Mouse (Mus musculus) kidney, postnatal 14 days (tissue): ENCODE data around the gene Stard5.

Experiments used
- DNase-seq: peaks from one replicate; pipeline ENCODE4 v3.0.0; 2022; ENCODE audit warnings: mixed read lengths

Gene Stard5

GRCm38 (mm10) chr7:83631828-83632681 is at the start of gene Stard5:
TSS of gene Stard5 (plus strand) at chr7:83631959.
- DNase-seq, result peak; percentile 97

- DNase-seq, result peak; percentile 63
These were observed 46.9 kb upstream of the Stard5 start, which contains the start of gene Tmc3 for GRCm38 (mm10) chr7:83584639-83585471. TSS of gene Tmc3 (plus strand) at chr7:83584927.

DNA sequence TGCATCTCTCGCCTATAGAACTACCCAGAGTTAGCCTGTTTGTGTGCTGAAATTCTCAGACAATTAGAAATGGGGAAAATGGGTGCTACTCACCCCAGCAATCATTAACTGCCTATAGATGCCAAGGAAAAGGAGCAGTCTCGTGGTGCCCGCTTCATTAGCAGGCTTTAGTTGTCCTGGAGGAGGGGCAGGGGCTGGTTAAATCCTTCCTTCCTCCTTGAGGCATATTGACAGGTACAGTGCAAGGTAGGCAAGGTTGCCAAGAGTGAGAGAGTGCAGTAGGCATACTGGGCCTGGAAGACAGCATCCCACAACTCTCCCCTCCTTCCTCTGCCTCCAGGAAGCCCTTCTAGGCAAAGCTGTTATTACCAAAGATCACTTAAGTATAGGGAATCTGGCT is 37.7 kb upstream of the Stard5 start:
- peak; percentile 19 for DNase-seq

- no peak for DNase-seq
These were observed 34.7 kb upstream of the Stard5 start for GRCm38 (mm10) chr7:83597063-83597462.

- DNase-seq, result no peak
These were observed 32.5 kb upstream of the Stard5 start for GRCm38 (mm10) chr7:83598997-83599912.

- DNase-seq, result peak; percentile 46
These were observed 31.9 kb upstream of the Stard5 start for GRCm38 (mm10) chr7:83599913-83600286.

DNA sequence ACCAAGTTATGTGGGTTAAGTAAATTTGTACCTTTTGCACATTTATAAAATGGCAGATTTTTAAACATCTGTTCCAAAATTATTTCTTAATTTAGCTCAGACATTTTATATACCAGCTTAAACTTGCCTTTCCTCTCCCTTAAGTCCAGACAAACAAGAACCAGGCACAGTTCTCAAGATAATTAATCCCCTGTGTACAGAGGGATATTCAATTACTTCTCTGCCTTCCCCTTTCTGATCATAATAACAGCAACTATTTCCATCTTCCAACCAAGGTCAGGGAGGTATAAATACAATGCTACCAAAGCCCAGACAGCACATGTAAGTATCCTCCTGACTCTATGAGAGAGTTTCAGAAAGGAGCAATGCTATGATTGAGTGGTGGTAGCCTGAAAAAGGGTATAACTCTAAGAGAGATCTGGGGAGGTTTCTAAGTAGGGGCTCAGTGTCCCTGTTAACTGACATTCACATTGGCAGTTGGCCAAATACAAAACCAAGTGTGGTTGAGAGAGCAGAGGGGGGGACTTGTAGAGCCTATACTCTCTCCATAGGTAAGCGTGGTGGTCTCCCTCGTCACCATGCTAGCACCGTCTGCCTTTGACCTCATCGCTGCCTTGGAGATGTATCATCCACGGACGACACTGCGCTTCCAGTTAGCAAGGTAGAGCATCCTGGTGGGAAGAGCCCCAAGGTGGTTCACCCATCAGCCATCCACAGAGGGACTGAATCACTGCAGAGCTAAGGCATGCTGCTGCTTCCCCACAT is 27.4 kb upstream of the Stard5 start:
- DNase-seq, result no peak

DNA sequence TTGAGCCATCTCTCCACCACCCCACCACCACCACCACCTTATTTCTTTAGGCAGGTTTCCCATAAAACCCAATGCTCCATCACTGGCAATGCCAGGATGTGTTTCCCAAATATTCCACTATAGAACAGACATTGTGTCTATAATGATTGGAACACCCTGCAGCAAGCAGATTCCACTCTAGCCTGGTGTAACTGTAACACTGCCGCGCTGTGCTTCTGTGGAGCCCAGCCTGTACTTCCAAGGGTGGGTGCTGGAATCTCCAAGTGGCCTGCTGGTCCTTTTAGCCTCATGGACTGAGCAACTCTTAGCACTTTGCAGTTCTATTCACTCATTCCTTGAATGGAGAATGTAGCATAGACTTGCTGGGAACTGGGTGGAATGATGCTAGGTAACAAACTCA is 25.0 kb upstream of the Stard5 start:
- no peak for DNase-seq

- no peak for DNase-seq
These were observed 21.9 kb upstream of the Stard5 start for GRCm38 (mm10) chr7:83609891-83610290.

DNA sequence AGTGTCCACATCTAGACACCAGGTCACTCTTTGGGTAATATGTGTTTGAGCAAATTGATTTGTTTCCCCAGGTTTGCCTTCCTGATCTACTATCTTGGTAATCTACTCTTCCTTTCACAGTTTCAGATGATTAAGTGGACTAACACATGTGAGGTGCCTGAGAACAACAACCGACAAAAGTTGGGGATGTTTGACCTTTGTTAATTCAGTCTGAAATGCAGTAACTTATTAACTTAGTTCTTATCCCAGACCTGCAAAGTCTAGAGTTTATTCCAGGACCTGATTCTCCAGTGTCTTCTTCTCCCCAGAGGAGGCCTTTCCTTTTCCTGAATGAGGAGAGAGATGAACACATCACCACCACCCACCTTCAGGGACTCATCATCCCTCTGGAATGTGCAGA is 19.9 kb upstream of the Stard5 start:
- DNase-seq, result no peak

GRCm38 (mm10) chr7:83615272-83615671 is 16.5 kb upstream of the Stard5 start:
- no peak for DNase-seq

DNA sequence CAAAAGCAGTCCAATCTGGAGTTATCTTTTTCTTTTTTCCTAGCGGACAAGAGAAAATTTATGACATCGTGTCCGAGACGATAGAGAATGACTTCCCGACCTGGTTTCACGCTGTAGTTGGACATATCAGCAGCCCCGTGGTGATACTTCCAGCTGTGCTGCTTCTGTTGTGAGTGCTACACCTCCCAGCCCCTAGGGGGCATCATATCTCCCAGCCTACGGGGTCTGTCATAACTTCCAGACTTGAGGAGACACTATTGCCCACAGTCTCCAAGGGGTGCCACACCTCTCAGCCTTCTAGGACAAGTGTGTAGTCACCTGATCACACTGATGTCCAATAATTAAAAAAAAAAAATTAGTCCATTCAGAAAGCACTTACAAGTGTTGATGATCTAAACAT is 15.9 kb upstream of the Stard5 start:
- no peak for DNase-seq

- DNase-seq, result no peak
These were observed 15.5 kb upstream of the Stard5 start for GRCm38 (mm10) chr7:83616268-83616667.

DNA sequence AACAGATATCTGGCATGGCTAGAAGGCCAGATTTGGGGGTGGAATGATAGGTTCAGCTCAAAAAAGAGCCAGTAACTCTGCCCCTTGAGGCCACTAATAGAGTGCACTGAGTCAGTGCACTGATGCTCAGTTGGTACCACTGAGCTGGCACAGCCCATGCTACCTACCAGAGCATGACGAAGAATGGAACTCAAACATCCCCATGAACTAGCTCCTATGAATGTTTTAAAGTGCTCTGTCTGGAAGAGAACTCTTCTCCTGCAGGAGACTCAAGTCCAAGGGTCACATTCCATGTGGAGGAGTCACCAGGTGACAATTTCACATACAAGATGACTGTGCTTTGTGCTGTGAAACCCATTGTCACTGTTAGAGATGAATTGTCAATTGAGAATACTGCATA is 13.1 kb upstream of the Stard5 start:
- peak; percentile 35 for DNase-seq

DNA sequence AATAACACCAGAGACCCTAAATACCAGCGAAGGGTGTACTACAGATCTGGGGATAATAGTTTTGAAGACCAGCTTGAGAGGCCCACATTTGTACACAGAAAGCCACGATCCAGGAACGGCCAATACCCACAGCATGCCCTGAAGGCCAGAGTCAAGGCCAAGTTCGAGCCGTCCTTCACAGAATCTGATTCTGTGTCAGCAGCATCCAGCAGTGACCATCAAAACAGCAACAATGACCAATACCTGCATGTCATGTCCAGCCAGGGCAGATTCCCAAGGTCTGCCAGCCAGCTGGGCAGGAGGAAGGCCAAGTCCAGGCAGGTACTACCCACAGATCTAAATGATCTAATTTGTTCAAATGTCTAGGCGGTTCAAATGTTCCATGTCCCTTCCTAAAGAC is 9.2 kb upstream of the Stard5 start:
- DNase-seq, result no peak

- DNase-seq, result no peak
These were observed 7.7 kb upstream of the Stard5 start for GRCm38 (mm10) chr7:83624065-83624464.

DNA sequence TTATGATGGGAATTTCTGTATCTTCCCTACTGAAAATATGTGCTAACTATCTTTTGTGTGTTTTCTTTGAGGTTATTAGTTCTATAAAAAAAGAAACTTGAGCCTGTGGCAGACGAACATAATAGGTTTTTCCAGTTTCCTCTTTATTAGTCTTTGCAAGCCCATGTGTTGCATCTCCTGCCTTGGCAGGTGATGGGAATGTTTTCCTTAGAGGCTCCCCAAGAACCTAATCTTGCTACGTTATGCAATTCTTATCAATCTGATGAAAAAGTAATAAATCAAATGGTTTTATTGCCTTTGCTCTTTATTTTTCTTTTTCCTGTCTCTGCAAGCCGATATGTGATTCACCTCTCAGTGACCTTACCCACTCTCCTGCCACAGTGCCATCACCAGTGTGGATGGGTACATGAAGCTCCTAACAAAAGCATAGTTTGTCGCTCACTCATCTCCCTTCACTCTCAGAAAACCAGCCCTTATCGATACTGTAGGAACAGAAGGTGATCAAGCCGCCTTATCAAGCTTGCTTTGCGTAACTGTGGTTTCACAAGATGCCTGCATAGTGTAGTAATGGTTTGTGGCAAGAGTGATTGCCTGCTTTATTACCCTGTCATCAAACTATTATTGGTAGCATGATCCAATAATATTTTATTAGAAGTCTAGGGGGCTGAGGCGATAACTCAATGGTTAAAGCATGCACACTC is 5.1 kb upstream of the Stard5 start:
- DNase-seq, result no peak

DNA sequence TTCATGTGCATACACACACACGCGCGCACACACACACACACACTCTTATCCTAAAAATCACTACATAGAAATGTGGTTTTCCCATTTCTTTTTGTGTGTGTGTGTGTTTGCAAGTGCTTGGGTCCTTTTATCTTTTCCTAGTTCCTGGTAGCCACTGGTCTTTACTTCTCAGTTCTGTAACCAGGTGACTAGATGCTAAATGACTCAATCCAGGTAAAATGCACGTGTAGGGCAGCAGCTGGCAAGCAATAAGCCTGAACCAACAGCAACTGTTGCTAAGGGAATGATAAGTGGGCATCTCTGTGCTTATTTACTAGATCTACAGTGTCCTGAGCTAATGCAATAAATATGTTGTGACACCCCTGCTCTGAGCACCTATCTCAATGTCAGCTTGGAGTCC is 4.4 kb upstream of the Stard5 start:
- no peak for DNase-seq

DNA sequence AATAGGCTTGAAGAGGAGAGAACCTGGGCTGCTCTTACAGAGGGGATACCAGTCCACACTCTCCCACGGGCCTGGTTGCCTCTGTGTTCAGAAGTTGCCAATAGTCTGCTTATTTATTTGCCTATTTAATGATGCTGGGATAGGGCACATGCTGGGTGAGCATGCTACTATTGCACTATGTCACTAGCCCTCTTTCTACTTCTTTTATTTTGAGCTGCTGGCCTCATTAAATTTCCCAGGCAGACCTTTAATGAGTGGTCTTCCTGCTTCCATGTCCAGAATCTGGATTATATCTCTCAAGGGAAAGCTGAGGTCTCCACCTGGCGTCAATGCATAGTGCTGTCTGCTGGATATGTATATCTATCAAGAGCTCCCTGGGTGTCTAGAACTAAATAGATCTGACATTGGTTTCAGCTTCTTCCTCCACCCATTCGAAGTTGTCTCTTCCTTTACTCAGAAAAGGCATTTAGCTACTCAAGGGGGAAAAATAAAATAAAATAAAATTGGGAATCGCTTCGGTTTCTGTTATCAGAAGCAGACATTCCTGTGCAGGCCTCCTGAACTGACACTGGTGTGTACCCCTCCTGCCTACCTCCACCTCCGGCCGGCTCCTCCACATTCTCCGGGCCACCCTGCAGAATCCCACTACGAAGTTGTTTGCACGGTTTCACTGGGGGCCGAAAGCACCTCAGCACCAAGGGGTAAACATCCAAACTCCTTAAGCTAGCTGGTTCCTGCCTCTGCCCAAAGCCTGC is 509 bp upstream of the Stard5 start:
- DNase-seq, result no peak

- DNase-seq, result no peak
These were observed 942 bp downstream of the Stard5 start for GRCm38 (mm10) chr7:83632682-83633120.

DNA sequence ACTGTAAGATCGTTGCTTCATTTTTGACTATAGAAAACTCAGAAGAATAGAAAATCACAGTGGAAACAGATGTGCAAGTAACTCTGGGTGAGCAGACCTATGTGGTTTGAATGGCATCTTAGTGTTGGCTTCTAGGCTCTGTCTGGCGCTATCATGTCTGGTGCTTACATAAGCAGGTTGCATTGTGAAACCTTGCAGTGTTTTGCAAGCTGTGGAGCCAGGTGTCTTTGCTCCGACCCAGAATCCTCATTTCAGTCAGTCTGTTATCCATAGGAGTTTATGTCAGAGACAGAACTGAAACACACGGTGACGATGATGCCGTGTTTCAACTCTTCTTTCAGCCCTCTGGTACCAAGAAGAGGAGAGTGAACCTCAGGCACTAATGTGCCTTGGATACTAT is 2.1 kb downstream of the Stard5 start:
- DNase-seq, result no peak
